Mouse (Mus musculus): Measurements from ENCODE around the gene Phf20.

Gene Phf20

GRCm38 (mm10) chr2:156305818-156306217 lies 109.6 kb downstream of the Phf20 start:
- in situ Hi-C loops (cut with MboI; ENCODE audit: low pct_unique_long_range_greater_than_20kb in 1 of 2, low sequenced_read_pairs in 2 of 2, unreplicated experiment in 1 of 2): no loop called here

GRCm38 (mm10) chr2:156307261-156307660 lies 111.0 kb downstream of the Phf20 start:
- in situ Hi-C loops (cut with MboI; ENCODE audit: low pct_unique_long_range_greater_than_20kb in 1 of 2, low sequenced_read_pairs in 2 of 2, unreplicated experiment in 1 of 2): no loop called here

DNA sequence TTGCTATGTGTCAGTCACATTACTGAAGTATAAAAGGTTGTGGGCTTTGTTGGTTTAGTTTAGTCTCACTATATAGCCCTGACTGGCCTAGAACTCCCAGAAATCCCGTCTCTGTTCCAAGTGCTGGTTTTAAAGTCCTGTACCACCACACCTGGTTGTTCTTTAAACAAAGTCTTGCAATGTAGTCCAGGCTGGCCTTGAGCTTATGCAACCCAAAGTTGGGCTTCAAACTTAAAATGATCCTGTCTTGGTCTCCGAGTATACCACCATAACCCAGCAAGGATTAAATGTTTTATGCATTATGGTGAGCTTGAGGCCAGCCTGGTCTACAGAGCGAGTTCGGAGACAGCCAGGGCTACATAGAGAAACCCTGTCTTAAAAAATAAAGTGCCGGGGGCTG lies 113.7 kb downstream of the Phf20 start:
- in situ Hi-C loops (cut with MboI; ENCODE audit: low pct_unique_long_range_greater_than_20kb in 1 of 2, low sequenced_read_pairs in 2 of 2, unreplicated experiment in 1 of 2): no loop called here

DNA sequence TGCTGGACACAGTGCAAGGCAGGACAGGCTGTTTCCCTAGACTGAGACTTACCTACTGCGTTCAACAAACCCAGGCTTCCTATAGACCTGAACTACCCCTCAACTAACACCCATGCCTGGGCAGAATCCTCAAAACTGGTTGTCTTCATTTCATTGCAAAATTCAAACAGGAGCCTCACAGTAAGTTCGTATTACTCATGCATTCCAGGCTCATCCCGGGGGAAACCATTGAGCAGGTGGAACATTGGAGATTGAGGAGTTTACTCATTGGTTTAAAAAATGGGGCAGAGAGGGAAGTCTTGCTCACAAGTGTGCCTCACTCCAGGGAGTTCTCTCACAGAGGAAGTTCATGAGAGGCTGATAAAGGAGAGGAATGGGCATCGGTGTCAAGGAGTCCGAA lies 114.2 kb downstream of the Phf20 start:
- in situ Hi-C loops (cut with MboI; ENCODE audit: low pct_unique_long_range_greater_than_20kb in 1 of 2, low sequenced_read_pairs in 2 of 2, unreplicated experiment in 1 of 2): no loop called here

DNA sequence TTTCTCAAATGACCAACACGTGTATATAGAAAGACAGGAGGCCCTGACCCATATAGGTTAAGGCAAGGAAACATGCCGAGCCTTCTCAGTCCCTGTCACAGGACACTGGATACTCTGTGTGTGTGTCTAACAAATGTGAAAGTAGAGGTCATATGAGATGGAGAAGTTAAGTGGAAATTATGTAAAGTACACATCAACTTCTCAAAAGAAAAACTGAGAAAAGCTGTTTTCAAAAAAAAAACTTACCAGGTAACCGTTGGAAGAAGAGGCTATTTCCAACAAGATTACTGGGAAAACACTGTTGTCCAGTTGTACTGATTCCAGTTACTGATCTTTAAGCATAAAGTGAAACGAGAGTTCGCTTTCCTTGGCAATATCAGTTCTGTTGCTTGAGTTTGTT lies 114.7 kb downstream of the Phf20 start:
- in situ Hi-C loops (cut with MboI; ENCODE audit: low pct_unique_long_range_greater_than_20kb in 1 of 2, low sequenced_read_pairs in 2 of 2, unreplicated experiment in 1 of 2): no loop called here

DNA sequence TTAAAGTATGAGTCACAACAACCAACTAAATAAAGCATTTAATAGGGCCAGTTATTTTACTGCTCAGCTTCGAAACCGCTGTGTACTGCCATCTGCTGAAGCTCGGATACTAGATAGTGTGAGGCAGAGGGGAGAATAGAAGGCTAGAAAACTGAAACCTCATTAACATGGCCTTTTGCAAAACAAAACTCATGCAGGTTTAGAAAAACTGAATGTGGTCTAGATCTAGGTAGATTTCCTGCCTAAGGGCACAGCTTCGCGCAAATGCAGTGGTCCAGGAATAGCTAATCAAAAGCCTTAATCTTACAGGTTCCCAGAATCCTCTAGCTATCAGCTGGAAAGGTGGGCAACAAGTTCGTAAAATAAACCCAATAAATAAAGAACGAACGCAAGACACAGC lies 115.2 kb downstream of the Phf20 start:
- in situ Hi-C loops (cut with MboI; ENCODE audit: low pct_unique_long_range_greater_than_20kb in 1 of 2, low sequenced_read_pairs in 2 of 2, unreplicated experiment in 1 of 2): no loop called here

DNA sequence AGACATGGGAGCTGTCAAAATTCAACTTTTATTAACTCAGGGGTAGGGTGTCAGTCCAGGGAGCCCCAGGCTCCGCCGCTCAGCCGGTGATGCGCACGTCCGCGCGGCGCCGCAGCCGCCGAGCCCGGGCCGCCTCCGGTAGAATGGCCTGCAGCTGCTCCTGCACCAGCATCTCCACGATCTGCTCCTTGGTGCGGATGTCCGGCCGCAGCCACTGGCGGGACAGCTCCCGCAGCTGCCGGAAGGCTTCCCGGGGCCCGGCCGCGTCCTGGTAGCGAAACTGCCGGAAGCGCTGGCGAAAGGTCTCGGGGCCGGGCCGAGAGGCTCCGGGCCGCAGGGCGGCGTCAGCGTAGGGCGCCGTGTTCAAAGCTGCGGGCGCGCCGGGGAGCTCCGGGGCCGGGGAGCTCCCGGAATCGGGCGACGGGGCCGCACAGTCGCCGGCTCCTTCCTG lies 115.6 kb downstream of the Phf20 start:
- in situ Hi-C loops (cut with MboI; ENCODE audit: low pct_unique_long_range_greater_than_20kb in 1 of 2, low sequenced_read_pairs in 2 of 2, unreplicated experiment in 1 of 2): no loop called here

GRCm38 (mm10) chr2:156312297-156312897 lies 116.1 kb downstream of the Phf20 start, which contains the start of the genes Cnbd2 and Scand1:
Gene Cnbd2, plus strand, starts transcription at chr2:156312299.
Gene Scand1, minus strand, starts transcription at chr2:156312704.
- in situ Hi-C loops (cut with MboI; ENCODE audit: low pct_unique_long_range_greater_than_20kb in 1 of 2, low sequenced_read_pairs in 2 of 2, unreplicated experiment in 1 of 2): no loop called here

DNA sequence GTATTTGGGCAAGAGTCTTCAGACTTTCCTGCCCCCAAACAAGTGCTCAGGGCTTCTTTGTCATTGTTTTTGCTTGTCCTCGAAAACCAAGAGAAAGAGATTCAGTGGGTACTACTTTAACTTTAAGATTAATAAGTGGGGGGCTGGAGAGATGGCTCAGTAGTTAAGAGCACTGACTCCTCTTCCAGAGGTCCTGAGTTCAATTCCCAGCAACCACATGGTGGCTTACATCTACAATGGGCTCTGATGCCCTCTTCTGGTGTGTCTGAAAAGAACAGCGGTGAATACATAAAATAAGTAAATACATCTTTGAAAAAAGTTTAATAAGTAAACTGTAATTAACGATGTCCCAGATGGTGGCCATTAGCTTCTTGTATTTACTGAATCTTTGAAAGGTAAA lies 116.9 kb downstream of the Phf20 start:
- in situ Hi-C loops (cut with MboI; ENCODE audit: low pct_unique_long_range_greater_than_20kb in 1 of 2, low sequenced_read_pairs in 2 of 2, unreplicated experiment in 1 of 2): no loop called here

- in situ Hi-C loops (cut with MboI; ENCODE audit: low pct_unique_long_range_greater_than_20kb in 1 of 2, low sequenced_read_pairs in 2 of 2, unreplicated experiment in 1 of 2): no loop called here
Observed at GRCm38 (mm10) chr2:156314811-156315210, 118.5 kb downstream of the Phf20 start.

GRCm38 (mm10) chr2:156318491-156318890 lies 122.2 kb downstream of the Phf20 start:
- in situ Hi-C loops (cut with MboI; ENCODE audit: low pct_unique_long_range_greater_than_20kb in 1 of 2, low sequenced_read_pairs in 2 of 2, unreplicated experiment in 1 of 2): no loop called here

DNA sequence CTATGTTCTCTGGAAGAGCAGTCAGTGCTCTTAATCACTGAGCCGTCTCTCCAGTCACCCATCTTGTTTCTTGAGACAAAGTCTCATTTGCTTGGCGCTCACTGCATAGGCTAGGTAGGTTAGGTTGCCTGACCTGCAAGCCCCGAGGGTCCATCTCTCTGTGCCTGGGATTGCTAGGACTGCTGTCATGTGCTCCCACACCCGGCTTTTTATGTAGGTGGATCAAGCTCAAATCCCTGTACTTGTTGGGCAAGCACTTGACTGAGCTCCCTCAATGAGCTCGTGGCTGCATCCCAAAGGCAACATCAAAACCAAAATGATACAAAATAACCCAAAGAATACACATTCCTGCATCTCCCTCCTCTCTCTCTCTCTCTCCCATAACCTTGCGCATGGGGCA lies 125.3 kb downstream of the Phf20 start:
- in situ Hi-C loops (cut with MboI; ENCODE audit: low pct_unique_long_range_greater_than_20kb in 1 of 2, low sequenced_read_pairs in 2 of 2, unreplicated experiment in 1 of 2): no loop called here

- in situ Hi-C loops (cut with MboI; ENCODE audit: low pct_unique_long_range_greater_than_20kb in 1 of 2, low sequenced_read_pairs in 2 of 2, unreplicated experiment in 1 of 2): no loop called here
Observed at GRCm38 (mm10) chr2:156324116-156324588, 127.9 kb downstream of the Phf20 start.

- in situ Hi-C loops (cut with MboI; ENCODE audit: low pct_unique_long_range_greater_than_20kb in 1 of 2, low sequenced_read_pairs in 2 of 2, unreplicated experiment in 1 of 2): no loop called here
Observed at GRCm38 (mm10) chr2:156324681-156325080, 128.4 kb downstream of the Phf20 start.

- in situ Hi-C loops (cut with MboI; ENCODE audit: low pct_unique_long_range_greater_than_20kb in 1 of 2, low sequenced_read_pairs in 2 of 2, unreplicated experiment in 1 of 2): no loop called here
Observed at GRCm38 (mm10) chr2:156330681-156331080, 134.4 kb downstream of the Phf20 start.

DNA sequence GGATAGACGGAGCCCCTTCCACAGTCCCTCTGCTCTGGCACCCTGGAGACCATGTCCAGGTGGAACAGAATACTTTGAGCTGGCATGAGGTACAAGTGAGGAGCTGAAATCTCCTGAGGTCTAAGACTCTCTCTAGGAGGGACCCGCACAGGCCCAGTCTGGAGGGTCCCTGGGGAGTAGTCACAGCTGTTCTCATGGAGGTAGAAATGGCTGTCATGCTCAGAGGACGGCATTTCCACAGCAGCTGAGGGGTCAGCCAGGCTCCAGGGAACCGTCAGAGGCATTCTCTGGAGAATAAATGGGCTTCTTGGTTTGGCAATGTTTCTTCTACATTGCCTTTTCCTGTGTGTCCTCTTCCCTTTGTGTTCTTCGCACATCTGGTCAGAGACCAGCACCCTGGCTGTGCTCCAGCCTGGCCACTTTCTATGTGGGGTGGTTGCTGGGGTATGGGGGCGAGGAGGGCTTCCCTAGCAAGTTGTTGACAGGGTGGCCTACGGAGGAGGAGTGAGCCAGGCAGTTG lies 135.2 kb downstream of the Phf20 start:
- in situ Hi-C loops (cut with MboI; ENCODE audit: low pct_unique_long_range_greater_than_20kb in 1 of 2, low sequenced_read_pairs in 2 of 2, unreplicated experiment in 1 of 2): no loop called here

GRCm38 (mm10) chr2:156340078-156340477 lies 143.8 kb downstream of the Phf20 start:
- in situ Hi-C loops (cut with MboI; ENCODE audit: low pct_unique_long_range_greater_than_20kb in 1 of 2, low sequenced_read_pairs in 2 of 2, unreplicated experiment in 1 of 2): no loop called here

- in situ Hi-C loops (cut with MboI; ENCODE audit: low pct_unique_long_range_greater_than_20kb in 1 of 2, low sequenced_read_pairs in 2 of 2, unreplicated experiment in 1 of 2): no loop called here
Observed at GRCm38 (mm10) chr2:156344775-156345532, 148.7 kb downstream of the Phf20 start.

- in situ Hi-C loops (cut with MboI; ENCODE audit: low pct_unique_long_range_greater_than_20kb in 1 of 2, low sequenced_read_pairs in 2 of 2, unreplicated experiment in 1 of 2): no loop called here
Observed at GRCm38 (mm10) chr2:156348812-156349211, 152.5 kb downstream of the Phf20 start.
